Mouse (Mus musculus): ENCODE results near the gene Timm23.

Timm23 gene

DNA sequence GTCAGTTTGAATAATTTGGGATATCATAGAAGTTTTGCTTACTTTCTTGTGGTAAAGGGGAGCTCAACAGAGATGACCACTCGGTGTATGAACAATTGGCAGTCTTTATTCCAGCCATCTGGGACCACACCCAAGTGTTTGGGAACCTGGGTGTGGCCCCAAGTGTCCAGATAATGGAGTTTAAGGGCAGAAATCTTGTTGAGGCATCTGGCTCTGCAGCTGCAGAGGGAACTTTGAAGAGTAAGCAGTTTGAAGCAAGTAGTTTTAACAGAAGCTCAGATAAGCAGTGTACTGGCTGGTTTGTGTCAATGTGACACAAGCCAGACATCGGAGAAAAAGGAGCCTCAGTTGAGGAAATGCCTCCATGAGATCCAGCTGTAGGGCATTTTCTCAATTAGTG is 67.4 kb downstream of the Timm23 start:
- DNase-seq (ENCODE audit: low spot score in 2 of 2), result no peak

DNA sequence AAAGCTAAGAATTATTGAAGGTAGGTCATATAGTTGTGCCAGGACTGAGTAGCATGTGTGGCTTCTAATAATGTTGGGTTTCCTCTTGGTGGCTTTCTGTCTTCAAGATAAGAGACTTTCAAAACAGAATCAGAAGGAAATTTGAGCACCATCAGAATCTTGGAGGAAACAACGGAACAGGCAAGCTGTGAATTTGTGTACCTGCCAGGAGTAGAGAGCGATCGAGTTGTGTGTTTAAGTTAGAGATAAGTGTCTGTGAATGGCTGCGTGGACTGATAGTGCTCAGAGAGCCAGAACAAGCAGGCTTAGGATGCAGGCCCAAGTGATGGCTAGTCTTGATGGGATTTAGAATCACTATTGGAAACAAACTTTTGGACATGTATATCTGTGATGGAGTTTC is 69.9 kb downstream of the Timm23 start:
- no peak for DNase-seq (ENCODE audit: low spot score in 2 of 2)

All from urinary bladder, postnatal 4 days (tissue).